Mouse (Mus musculus): ENCODE data around the gene Rgs13.

- TF ChIP-seq CTCF (IDR thresholded peaks at IDR 0.05; ENCODE audit: low read depth) (no peak), EP300 (IDR thresholded peaks at IDR 0.05; ENCODE audit: low read depth) (no peak)
These were observed 27.6 kb upstream of the Rgs13 start for GRCm38 (mm10) chr1:144204766-144205165.
